Mouse (Mus musculus): Measurements from ENCODE around the gene Mcu. TPM values are rescaled to one million over a fixed set of nuclear protein-coding genes. Genes with fewer than 3 reads are reported as not detected.

Mcu gene
- polyA plus RNA-seq, 1 experiment from 2014 or later: 19.5 TPM

DNA sequence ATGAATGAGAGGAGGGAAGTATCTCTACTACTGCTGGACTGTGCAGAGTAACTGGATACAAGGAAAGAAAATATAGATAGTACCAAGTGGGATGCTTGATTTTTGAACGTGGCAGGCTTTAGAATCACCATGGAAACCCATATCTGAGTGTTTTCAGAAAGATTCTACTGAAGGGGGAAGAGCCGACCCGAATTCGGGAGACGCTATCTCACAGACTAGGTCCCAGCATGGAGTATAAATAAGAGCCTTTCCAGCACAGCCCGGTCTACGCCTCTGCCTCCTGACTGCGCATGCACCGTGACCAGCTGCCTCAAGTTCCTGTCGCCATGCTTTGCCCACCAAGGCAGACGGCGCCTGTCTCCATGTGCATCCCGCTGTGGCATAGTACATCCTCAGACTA lies 49.5 kb downstream of the Mcu start:
- Histone ChIP-seq H3K27me3 (no peaks in the 10 kb centered on the region), H3K27ac (no peak overlapping the region), H3K4me1 (replicated peaks) (no peaks in the 10 kb centered on the region), H3K9me3 (no peaks in the 10 kb centered on the region), H3K4me3 (replicated peaks) (no peak overlapping the region), H3K36me3 (no peaks in the 10 kb centered on the region), H3K4me2 (replicated peaks) (no peak overlapping the region), H3K9ac (replicated peaks) (no peak overlapping the region)
- 94% methylated on average over 13 of the region's 13 CpGs for WGBS
- ATAC-seq: no peak

DNA sequence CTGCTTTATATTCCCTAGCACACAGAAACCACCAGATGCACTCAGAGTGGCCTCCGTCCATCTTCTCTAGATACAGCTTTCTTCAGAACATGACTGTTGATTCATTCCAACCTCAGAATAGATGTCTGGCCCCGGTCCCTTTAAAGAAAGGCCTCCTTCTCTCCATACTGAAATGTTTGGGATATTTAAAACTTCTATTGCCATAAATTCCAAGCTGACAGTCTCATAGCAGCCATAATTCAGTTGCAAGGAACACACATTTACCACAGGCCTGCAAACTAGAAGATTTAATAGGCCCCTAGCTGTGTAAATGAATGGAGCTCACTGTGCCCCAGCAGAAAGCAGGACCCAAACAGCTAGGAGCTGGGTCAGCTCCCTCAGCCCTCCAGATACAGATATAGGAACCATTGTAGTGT lies 50.5 kb downstream of the Mcu start:
- H3K27me3 ChIP-seq: no peaks in the 10 kb centered on the region

DNA sequence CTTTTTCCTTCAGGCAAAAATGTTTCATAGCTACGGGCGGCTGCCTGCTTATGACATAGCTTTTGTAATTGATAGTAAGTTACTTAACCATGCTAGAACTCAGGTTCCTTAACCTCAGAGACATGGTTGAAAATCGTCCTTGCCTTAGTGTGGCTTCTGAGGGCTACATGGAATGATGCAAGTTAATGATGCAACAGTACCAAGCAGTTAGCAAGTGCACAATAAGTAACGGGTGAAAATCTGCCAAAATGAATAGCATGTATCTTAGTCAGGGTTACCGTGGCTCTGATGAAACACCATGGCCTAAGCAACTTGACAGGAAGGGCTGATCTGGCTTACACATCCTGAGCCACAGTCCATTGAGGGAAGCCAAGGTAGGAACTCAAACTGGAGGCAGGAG lies 51.9 kb downstream of the Mcu start:
- Histone ChIP-seq H3K4me1 (replicated peaks) (no peaks in the 10 kb centered on the region), H3K4me3 (replicated peaks) (no peak overlapping the region), H3K27ac (no peak overlapping the region), H3K36me3 (no peaks in the 10 kb centered on the region), H3K4me2 (replicated peaks) (no peak overlapping the region), H3K9me3 (no peaks in the 10 kb centered on the region), H3K9ac (replicated peaks) (no peak overlapping the region), H3K27me3 (no peaks in the 10 kb centered on the region)
- ATAC-seq: no peak
- 86% methylated on average over 5 of the region's 5 CpGs for WGBS

More for the DNA sequence above, 50.5 kb downstream of the Mcu start:
- no peak for ATAC-seq
- no peak overlapping the region for H3K9ac ChIP-seq (replicated peaks)
- no peak overlapping the region for H3K4me2 ChIP-seq (replicated peaks)
- H3K27ac ChIP-seq: no peak overlapping the region
- no peaks in the 10 kb centered on the region for H3K9me3 ChIP-seq
- H3K4me1 ChIP-seq (replicated peaks): no peaks in the 10 kb centered on the region
- WGBS: 84% methylated on average over 2 of the region's 2 CpGs
- H3K36me3 ChIP-seq: no peaks in the 10 kb centered on the region
- no peak overlapping the region for H3K4me3 ChIP-seq (replicated peaks)

DNA sequence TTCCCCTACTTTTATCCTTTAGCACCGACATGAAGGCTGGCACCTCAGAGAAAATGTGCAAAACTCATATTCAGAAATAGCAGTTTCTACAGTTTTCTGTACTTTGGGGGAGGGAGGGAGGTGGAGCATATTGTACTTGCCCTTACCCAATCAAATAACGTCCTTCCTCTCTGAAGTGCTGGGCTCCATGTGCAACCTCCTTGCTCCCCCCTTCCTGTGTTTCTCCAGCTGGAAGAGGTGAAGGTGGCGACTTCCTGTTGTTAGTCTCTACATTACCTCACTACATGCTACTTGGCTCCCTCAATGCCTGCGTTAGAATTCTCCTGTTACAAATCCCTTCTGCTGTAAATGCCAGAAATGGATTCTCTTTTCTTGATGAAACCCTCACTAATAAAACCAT lies 54.0 kb downstream of the Mcu start:
- H3K27me3 ChIP-seq: no peaks in the 10 kb centered on the region
- no peak for ATAC-seq

DNA sequence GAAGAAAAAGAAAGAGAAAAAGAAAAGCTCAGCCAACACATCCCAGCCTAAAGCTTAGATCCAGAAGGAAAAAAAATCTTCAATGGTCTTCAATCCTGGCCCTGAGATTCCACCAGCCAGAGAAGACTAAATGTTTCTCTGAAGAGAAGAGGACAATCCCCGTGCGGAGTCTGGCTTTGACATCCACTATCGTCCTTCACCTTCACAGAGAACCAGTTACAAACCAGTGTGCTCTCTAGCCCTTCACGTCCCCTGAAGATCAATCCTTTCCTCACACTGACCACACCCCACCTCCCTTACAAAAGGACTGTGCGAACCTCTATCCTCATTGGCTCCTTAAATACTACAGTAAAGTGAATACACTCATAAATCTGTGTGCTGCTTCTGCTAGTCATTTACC lies 56.4 kb downstream of the Mcu start:
- no peak for ATAC-seq
- Histone ChIP-seq H3K9ac (replicated peaks) (no peak overlapping the region), H3K36me3 (no peaks in the 10 kb centered on the region), H3K4me1 (replicated peaks) (no peaks in the 10 kb centered on the region), H3K27ac (no peak overlapping the region), H3K4me2 (replicated peaks) (no peak overlapping the region), H3K9me3 (no peaks in the 10 kb centered on the region), H3K4me3 (replicated peaks) (no peak overlapping the region), H3K27me3 (no peaks in the 10 kb centered on the region)
- WGBS: 83% methylated on average over 5 of the region's 5 CpGs

More for the DNA sequence above, 54.0 kb downstream of the Mcu start:
- Histone ChIP-seq H3K4me1 (replicated peaks) (no peaks in the 10 kb centered on the region), H3K36me3 (no peaks in the 10 kb centered on the region), H3K27ac (no peak overlapping the region), H3K9ac (replicated peaks) (no peak overlapping the region), H3K4me2 (replicated peaks) (no peak overlapping the region), H3K4me3 (replicated peaks) (no peak overlapping the region), H3K9me3 (no peaks in the 10 kb centered on the region)
- whole genome bisulfite sequencing: 84% methylated on average over 4 of the region's 4 CpGs

DNA sequence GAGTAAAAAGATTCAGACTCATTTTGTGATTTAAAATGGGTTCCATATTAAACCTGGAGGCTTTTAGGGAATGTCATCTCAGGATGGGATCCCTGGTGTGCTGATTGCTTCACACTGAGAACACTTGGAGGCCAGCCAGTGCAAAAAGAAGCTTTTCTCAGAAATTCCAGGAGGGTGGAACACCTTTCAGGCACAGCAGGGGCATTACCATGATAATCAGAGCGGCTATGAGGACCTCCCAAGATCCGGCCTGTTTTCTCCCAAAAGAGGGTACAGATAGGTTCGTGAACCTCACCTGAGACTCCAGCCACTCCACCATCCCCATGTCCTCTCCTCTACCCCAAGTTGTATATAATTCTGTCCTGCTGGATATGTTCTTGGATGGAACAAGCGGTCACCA lies 57.9 kb downstream of the Mcu start:
- H3K4me1 ChIP-seq (replicated peaks): no peaks in the 10 kb centered on the region
- no peak overlapping the region for H3K4me2 ChIP-seq (replicated peaks)
- H3K27me3 ChIP-seq: no peaks in the 10 kb centered on the region
- WGBS: 77% methylated on average over 4 of the region's 4 CpGs
- H3K9me3 ChIP-seq: 0 out of 2 replicates have a peak, but pooled peaks cover 2% of the 10 kb centered on the region
- H3K9ac ChIP-seq (replicated peaks): no peak overlapping the region
- no peak overlapping the region for H3K4me3 ChIP-seq (replicated peaks)
- no peak overlapping the region for H3K27ac ChIP-seq
- ATAC-seq: no peak
- H3K36me3 ChIP-seq: no peaks in the 10 kb centered on the region

DNA sequence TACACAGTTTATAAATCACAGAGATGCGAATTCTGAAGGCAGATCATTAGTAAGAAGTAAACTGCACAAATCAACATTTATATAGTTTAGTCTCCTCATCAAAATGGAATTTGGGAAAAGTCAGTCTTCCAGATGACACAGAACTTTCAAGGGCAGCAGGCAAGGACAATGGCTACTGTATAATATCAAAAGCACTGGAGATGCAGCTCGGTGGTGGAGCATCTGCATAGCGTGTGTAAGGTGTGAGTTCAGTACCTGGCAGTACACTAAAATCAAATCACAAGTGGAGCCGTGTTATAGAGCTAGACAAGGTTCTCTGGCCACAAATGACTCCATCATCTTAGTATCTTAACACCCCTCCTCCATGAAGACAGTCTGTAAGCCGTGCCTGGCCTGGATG lies 58.3 kb downstream of the Mcu start:
- Histone ChIP-seq H3K4me2 (replicated peaks) (no peak overlapping the region), H3K27ac (no peak overlapping the region), H3K27me3 (no peaks in the 10 kb centered on the region), H3K9me3 (0 out of 2 replicates have a peak, but pooled peaks cover 2% of the 10 kb centered on the region), H3K4me1 (replicated peaks) (no peaks in the 10 kb centered on the region), H3K9ac (replicated peaks) (no peak overlapping the region), H3K4me3 (replicated peaks) (no peak overlapping the region), H3K36me3 (no peaks in the 10 kb centered on the region)
- no peak for ATAC-seq
- 90% methylated on average over 5 of the region's 5 CpGs for WGBS

DNA sequence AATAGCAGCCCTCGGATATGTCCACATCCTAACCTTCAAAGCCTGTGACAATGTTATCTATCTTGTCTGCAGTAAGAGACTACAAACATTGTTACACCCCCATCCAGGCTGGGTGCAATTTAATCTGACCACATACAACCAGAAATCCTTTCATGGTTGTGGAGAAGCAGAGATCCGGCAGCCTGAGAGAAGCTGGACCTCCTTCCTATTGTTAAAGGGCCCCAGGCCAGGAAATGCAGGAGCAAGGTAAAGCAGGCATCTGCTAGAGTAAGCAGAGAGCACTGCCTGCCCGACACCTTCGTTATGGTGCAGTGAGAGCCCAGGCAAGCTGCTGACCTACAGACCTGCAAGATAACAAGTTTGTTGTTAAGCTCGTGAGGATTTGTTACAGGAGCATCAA lies 60.0 kb downstream of the Mcu start:
- Histone ChIP-seq H3K36me3 (no peaks in the 10 kb centered on the region), H3K9ac (replicated peaks) (no peak overlapping the region), H3K27ac (no peak overlapping the region), H3K4me3 (replicated peaks) (no peak overlapping the region), H3K4me1 (replicated peaks) (no peaks in the 10 kb centered on the region), H3K27me3 (no peaks in the 10 kb centered on the region), H3K9me3 (0 out of 2 replicates have a peak, but pooled peaks cover 2% of the 10 kb centered on the region), H3K4me2 (replicated peaks) (no peak overlapping the region)
- 53% methylated on average over 5 of the region's 5 CpGs for WGBS
- ATAC-seq: no peak

DNA sequence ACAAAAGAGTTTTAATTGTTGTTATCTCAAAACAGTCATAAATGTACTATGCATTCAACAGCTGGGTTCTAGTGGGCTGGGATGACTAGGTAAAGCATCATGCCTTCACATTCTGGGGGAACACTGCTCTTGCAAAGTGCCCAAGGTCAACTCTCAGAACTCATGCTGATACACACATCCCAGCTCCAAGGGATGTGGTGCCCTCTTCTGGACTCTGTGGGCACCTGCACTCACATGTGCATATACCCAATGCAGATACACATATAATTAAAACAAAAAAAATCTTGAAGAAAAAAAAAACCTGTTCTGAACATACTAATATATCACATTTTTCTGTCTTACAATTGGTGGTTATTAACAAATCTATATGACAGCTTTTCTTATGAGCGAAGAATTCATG lies 62.2 kb downstream of the Mcu start:
- Histone ChIP-seq H3K27me3 (no peaks in the 10 kb centered on the region), H3K36me3 (no peaks in the 10 kb centered on the region), H3K4me3 (replicated peaks) (no peak overlapping the region), H3K4me2 (replicated peaks) (no peak overlapping the region), H3K4me1 (replicated peaks) (no peaks in the 10 kb centered on the region), H3K9me3 (0 out of 2 replicates have a peak, but pooled peaks cover 2% of the 10 kb centered on the region), H3K9ac (replicated peaks) (no peak overlapping the region), H3K27ac (no peak overlapping the region)
- 94% methylated on average over 1 of the region's 1 CpGs for WGBS
- no peak for ATAC-seq

DNA sequence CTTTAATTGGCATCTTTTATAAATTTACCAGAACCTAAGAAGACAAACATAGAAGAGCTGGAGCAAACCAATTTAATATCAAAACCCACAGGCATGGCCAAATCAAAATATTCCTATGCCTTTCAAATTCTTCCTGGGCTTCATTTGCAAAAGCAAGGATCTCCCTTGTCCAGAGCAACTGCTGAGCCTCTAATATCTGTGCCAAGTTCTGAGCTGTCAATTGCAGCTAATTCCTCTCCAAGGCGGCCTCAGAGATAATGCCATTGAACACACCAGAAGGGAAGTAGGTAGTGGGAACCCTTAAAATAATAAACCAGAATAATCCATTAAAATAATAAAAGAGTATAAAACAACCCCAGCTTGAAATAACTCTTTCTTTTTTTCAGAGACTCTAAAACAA lies 64.0 kb downstream of the Mcu start:
- H3K36me3 ChIP-seq: no peaks in the 10 kb centered on the region
- H3K27ac ChIP-seq: no peak overlapping the region
- H3K4me2 ChIP-seq (replicated peaks): no peak overlapping the region
- H3K4me3 ChIP-seq (replicated peaks): no peak overlapping the region
- H3K4me1 ChIP-seq (replicated peaks): 0 out of 2 replicates have a peak, but pooled peaks cover 1% of the 10 kb centered on the region
- H3K27me3 ChIP-seq: no peaks in the 10 kb centered on the region
- ATAC-seq: no peak
- WGBS: 42% methylated on average over 1 of the region's 1 CpGs
- no peak overlapping the region for H3K9ac ChIP-seq (replicated peaks)
- 0 out of 2 replicates have a peak, but pooled peaks cover 2% of the 10 kb centered on the region for H3K9me3 ChIP-seq

DNA sequence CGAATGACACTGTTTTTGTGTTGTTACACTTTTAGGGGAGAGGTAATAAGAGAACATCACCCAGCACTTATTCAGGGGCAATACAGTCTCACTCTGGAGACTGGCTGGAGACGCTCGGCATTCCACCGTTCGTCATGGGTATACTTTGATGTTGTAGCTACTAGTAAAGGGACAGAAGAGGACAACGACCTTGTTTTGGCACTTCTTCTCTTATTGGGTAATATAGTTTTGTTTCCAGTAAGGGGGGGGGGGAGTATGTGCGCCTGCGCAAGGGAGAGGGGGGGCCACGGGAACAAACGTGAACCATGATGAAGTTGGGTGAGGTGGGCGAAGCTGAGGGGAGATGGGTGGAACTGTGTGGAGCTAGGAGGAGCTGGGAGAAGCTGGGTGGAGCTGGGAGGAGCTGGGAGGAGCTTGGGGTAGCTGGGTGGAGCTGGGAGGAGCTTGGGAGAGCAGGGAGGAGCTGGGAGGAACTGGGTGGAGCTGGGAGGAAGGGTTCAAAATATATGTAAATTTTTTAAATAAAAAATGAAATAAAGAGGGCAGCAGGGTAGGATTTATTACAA lies 67.6 kb downstream of the Mcu start:
- WGBS: 83% methylated on average over 11 of the region's 11 CpGs
- Histone ChIP-seq H3K4me1 (replicated peaks) (0 out of 2 replicates have a peak, but pooled peaks cover 3% of the 10 kb centered on the region), H3K4me3 (replicated peaks) (no peak overlapping the region), H3K4me2 (replicated peaks) (no peak overlapping the region), H3K36me3 (0 out of 2 replicates have a peak, but pooled peaks cover 6% of the 10 kb centered on the region), H3K9me3 (peaks cover 8% of the 10 kb centered on the region), H3K27me3 (no peaks in the 10 kb centered on the region), H3K27ac (no peak overlapping the region), H3K9ac (replicated peaks) (no peak overlapping the region)
- ATAC-seq: no peak

DNA sequence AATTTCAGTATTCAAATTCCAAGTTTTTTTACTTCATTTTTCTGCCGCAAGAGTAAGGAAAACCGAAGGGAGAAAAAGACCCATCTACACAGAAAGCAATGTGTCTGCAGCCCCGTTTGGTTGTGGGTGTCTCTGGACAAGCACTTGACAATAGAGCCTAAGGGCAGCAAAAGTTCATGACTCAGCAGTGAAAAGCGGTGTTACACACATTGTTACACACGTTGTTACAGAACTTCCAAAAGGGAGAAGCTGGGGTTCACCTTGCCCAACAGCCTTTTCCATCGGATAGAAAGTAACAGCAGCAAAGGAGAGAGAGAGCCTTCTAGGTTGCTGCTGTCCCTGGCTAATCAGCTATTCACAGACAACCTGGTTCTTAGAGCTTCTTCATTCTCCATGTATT lies 68.3 kb downstream of the Mcu start:
- WGBS: 47% methylated on average over 6 of the region's 6 CpGs

DNA sequence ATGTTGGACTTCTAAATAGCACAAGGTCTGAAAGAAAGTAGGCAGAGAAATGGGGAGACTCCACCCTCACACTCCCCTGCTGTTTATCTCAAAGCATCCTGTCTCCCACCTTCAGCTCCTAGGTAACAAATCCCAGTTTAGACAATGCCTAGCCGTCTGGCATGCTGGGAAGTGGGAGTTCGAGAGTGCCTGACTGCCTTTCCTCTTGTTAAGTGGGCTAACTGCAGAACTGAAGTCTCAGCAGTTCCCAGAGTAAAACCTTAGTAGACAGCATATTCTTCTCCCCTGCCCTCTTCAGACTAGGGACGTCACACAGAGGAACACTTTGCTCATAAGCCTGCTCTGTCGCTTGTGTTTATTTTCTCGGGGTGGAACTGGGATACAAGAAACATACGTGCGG lies 69.1 kb downstream of the Mcu start:
- 0 out of 2 replicates have a peak overlapping the region, but pooled peaks have one; percentile 1 for H3K4me2 ChIP-seq (replicated peaks)
- H3K9ac ChIP-seq (replicated peaks): no peak overlapping the region
- H3K36me3 ChIP-seq: 0 out of 2 replicates have a peak, but pooled peaks cover 6% of the 10 kb centered on the region
- no peak overlapping the region for H3K4me3 ChIP-seq (replicated peaks)
- 0 out of 2 replicates have a peak, but pooled peaks cover 3% of the 10 kb centered on the region for H3K4me1 ChIP-seq (replicated peaks)
- H3K27ac ChIP-seq: no peak overlapping the region
- WGBS: 7% methylated on average over 7 of the region's 7 CpGs
- ATAC-seq: no peak
- peaks cover 8% of the 10 kb centered on the region for H3K9me3 ChIP-seq
- no peaks in the 10 kb centered on the region for H3K27me3 ChIP-seq

More for the DNA sequence above, 68.3 kb downstream of the Mcu start:
- H3K4me2 ChIP-seq (replicated peaks): no peak overlapping the region
- 0 out of 2 replicates have a peak, but pooled peaks cover 6% of the 10 kb centered on the region for H3K36me3 ChIP-seq
- ATAC-seq: no peak
- H3K27ac ChIP-seq: no peak overlapping the region
- H3K9ac ChIP-seq (replicated peaks): no peak overlapping the region
- H3K4me3 ChIP-seq (replicated peaks): no peak overlapping the region
- peaks cover 8% of the 10 kb centered on the region for H3K9me3 ChIP-seq
- H3K4me1 ChIP-seq (replicated peaks): 0 out of 2 replicates have a peak, but pooled peaks cover 3% of the 10 kb centered on the region
- no peaks in the 10 kb centered on the region for H3K27me3 ChIP-seq
